Mouse (Mus musculus) hindbrain, embryonic 16.5 days (tissue): ENCODE data around the gene Fahd2a. TPM values are rescaled to one million over a fixed set of nuclear protein-coding genes. Genes with fewer than 3 reads are reported as not detected.
A peak's percentile ranks its signal among the peaks of the same experiment; 100 is the strongest.

Experiments used
- ATAC-seq: fragments of 200-750 bp; cut with Nextera tagmentation; 2 replicates; pipeline ENCODE4 v1.8.0; 2017; ENCODE audit warnings: moderate TSS enrichment, moderate library complexity
- H3K27ac ChIP-seq: fragments of 300-500 bp; sonication (generic); 2 replicates; pipeline ENCODE4 v1.5.1; 2014; ENCODE audit warnings: low read depth, mild to moderate bottlenecking, control low read depth, low read length, moderate library complexity
- H3K27me3 ChIP-seq: fragments of 300-500 bp; sonication (generic); replicated peaks from 2 replicates; pipeline ENCODE4 v1.6.1; 2014; ENCODE audit warnings: low read length; ENCODE audit not compliant: control insufficient read depth, insufficient read depth
- H3K36me3 ChIP-seq: fragments of 300-500 bp; sonication (generic); 2 replicates; pipeline ENCODE4 v1.6.1; 2014; ENCODE audit warnings: mild to moderate bottlenecking, low read length, moderate library complexity, mixed read lengths; ENCODE audit not compliant: control insufficient read depth, insufficient read depth
- H3K4me1 ChIP-seq: fragments of 300-500 bp; sonication (generic); 2 replicates; pipeline ENCODE4 v1.6.1; 2014; ENCODE audit warnings: low read depth, low read length; ENCODE audit not compliant: control insufficient read depth, insufficient read depth
- H3K4me2 ChIP-seq: fragments of 300-500 bp; sonication (generic); 2 replicates; pipeline ENCODE4 v1.6.1; 2014; ENCODE audit warnings: mild to moderate bottlenecking, low read length, control low read depth, moderate library complexity
- H3K4me3 ChIP-seq: fragments of 300-500 bp; sonication (generic); 2 replicates; pipeline ENCODE4 v1.5.1; 2014; ENCODE audit warnings: mild to moderate bottlenecking, low read length, control low read depth, moderate library complexity
- H3K9ac ChIP-seq: fragments of 300-500 bp; sonication (generic); 2 replicates; pipeline ENCODE4 v1.6.1; 2014; ENCODE audit warnings: low read depth, mild to moderate bottlenecking, control low read depth, low read length, moderate library complexity
- H3K9me3 ChIP-seq: fragments of 300-500 bp; sonication (generic); 2 replicates; pipeline ENCODE4 v1.6.1; 2014; ENCODE audit warnings: mild to moderate bottlenecking, low read length, moderate library complexity; ENCODE audit not compliant: control insufficient read depth
- WGBS: fragments of 180-500 bp; shearing (Covaris S2); extraction: QIAGEN DNeasy Blood & Tissue Kit; methylation state at CpG from one replicate; pipeline ENCODE4 v1.1.7; 2014; 5-methylcytosine and 5-hydroxymethylcytosine counted together
- polyA plus RNA-seq: library from polyadenylated mRNA; unstranded; fragments of >200 nt; fragmentation: Nextera tagmentation; extraction: Ambion mirVana; gene quantifications from 2 replicates; pipeline ENCODE4 v1.2.1, GENCODE M21; 2015

Gene Fahd2a
- polyA plus RNA-seq, 1 experiment from 2014 or later: 32.9 TPM

DNA sequence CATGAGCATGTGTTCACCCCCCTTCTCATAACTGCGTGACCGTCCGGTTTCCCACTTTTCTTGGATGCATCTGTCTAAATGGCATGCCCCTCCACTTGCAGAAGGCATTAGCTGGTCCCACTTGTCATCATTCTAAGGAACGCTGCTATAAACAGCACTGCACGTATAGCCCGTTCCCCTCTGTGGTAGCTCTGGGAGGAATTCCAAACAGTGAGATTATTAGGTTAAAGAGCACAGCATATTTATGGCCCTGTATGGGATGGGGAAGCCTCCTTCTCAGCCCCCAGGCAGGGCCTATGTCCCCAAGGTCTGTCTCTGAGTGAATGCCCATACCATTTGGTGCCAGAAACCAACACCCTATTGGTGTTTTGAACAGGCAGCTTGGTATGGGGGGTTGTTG, 33.2 kb downstream of the Fahd2a start:
- Histone ChIP-seq H3K4me3 (no peak overlapping the region), H3K27ac (no peak overlapping the region), H3K4me1 (no peaks in the 10 kb centered on the region), H3K9me3 (no peaks in the 10 kb centered on the region), H3K9ac (no peak overlapping the region), H3K27me3 (no peaks in the 10 kb centered on the region), H3K4me2 (no peak overlapping the region), H3K36me3 (no peaks in the 10 kb centered on the region)
- ATAC-seq: no peak
- WGBS: 81% methylated on average over 6 of the region's 6 CpGs

DNA sequence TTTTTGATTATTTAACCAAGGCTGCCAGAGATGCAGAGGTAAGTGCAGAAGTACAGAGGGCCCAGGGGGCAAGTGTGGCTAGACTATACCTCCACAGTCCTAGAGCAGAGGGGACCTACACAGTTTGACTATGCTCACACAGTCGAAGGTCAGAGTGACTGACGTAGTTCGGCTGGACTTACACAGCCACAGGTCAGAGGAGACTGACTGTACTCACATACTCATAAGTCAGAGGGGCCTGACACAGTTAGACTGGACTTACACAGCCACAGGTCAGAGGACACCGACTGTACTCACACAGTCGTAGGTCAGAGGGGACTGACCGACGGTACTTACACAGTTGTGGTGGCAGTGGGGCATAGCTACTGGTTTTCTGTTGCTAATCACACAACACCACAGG, 45.6 kb downstream of the Fahd2a start:
- Histone ChIP-seq H3K4me3 (no peak overlapping the region), H3K4me1 (no peaks in the 10 kb centered on the region; the same call in 1 of the 2 replicates), H3K4me2 (no peak overlapping the region), H3K9me3 (no peaks in the 10 kb centered on the region), H3K36me3 (no peaks in the 10 kb centered on the region), H3K9ac (no peak overlapping the region), H3K27me3 (no peaks in the 10 kb centered on the region), H3K27ac (no peak overlapping the region)
- no peak for ATAC-seq
- WGBS: 92% methylated on average over 7 of the region's 7 CpGs

GRCm38 (mm10) chr2:127394606-127395161, 49.7 kb downstream of the Fahd2a start:
- Histone ChIP-seq H3K36me3 (no peaks in the 10 kb centered on the region), H3K27ac (no peak overlapping the region), H3K9ac (no peak overlapping the region), H3K9me3 (no peaks in the 10 kb centered on the region), H3K4me1 (no peaks in the 10 kb centered on the region), H3K4me3 (no peak overlapping the region), H3K4me2 (no peak overlapping the region), H3K27me3 (no peaks in the 10 kb centered on the region)
- ATAC-seq: no peak
- WGBS: 84% methylated on average over 5 of the region's 5 CpGs

GRCm38 (mm10) chr2:127391323-127391722, 53.0 kb downstream of the Fahd2a start:
- Histone ChIP-seq H3K4me3 (no peak overlapping the region), H3K4me2 (no peak overlapping the region), H3K9me3 (no peaks in the 10 kb centered on the region), H3K27ac (no peak overlapping the region), H3K36me3 (no peaks in the 10 kb centered on the region), H3K27me3 (no peaks in the 10 kb centered on the region), H3K4me1 (no peaks in the 10 kb centered on the region), H3K9ac (no peak overlapping the region)
- ATAC-seq: no peak
- 76% methylated on average over 3 of the region's 3 CpGs for WGBS

DNA sequence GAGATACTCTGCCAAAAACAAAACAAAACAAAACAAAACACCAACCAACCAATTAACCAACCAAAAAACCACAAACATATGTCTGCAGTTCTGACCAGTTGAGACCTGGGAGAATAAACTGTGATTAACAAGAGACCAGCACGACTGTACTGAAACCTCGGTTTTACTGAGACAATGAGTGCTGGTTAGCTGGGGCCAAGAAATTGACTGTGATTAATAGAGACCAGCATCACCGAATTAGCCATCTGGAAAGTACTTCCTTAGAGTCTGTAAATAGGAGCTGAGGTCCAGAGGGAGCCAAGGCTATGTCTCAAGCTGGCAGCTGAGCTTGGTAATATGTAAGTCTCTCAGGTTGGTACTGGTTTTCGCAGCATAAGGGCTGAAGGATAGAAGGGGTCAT, 53.5 kb downstream of the Fahd2a start:
- H3K4me1 ChIP-seq: no peaks in the 10 kb centered on the region
- H3K27ac ChIP-seq: no peak overlapping the region
- 49% methylated on average over 4 of the region's 4 CpGs for WGBS
- no peak overlapping the region for H3K4me3 ChIP-seq
- 0 out of 2 replicates have a peak, but pooled peaks have one; percentile 27 for ATAC-seq
- no peak overlapping the region for H3K4me2 ChIP-seq
- H3K27me3 ChIP-seq: no peaks in the 10 kb centered on the region
- no peaks in the 10 kb centered on the region for H3K36me3 ChIP-seq
- H3K9ac ChIP-seq: no peak overlapping the region
- H3K9me3 ChIP-seq: no peaks in the 10 kb centered on the region

DNA sequence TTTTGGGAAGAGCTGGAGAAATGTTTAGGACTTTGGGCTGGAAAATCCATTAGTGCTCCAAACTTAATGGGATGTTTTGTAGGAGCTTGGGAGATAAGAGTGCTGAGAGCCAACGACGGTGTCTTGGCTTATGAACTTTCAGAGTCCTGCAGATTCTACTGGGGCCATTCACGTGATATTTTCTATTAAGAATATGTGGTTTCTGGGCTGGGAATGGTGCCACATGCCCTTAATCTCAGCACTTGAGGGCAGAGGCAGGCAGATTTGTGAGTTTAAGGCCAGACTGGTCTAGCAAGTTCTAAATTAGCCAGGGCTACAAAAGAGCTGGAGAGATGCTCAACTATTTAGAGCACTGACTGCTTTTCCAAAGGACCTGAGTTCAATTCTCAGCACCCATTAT, 54.0 kb downstream of the Fahd2a start:
- H3K9ac ChIP-seq: no peak overlapping the region
- no peak overlapping the region for H3K4me2 ChIP-seq
- 83% methylated on average over 3 of the region's 3 CpGs for WGBS
- H3K9me3 ChIP-seq: no peaks in the 10 kb centered on the region
- H3K4me1 ChIP-seq: no peaks in the 10 kb centered on the region
- ATAC-seq: no peak
- no peaks in the 10 kb centered on the region for H3K36me3 ChIP-seq
- no peak overlapping the region for H3K27ac ChIP-seq
- no peak overlapping the region for H3K4me3 ChIP-seq
- no peaks in the 10 kb centered on the region for H3K27me3 ChIP-seq

GRCm38 (mm10) chr2:127387521-127387920, 56.8 kb downstream of the Fahd2a start:
- no peak for ATAC-seq
- 81% methylated on average over 2 of the region's 2 CpGs for WGBS

More at GRCm38 (mm10) chr2:127387521-127387920, 56.8 kb downstream of the Fahd2a start:
- H3K27me3 ChIP-seq: no peaks in the 10 kb centered on the region
- H3K36me3 ChIP-seq: no peaks in the 10 kb centered on the region
- H3K27ac ChIP-seq: no peak overlapping the region
- H3K4me1 ChIP-seq: no peaks in the 10 kb centered on the region
- H3K4me2 ChIP-seq: no peak overlapping the region
- H3K4me3 ChIP-seq: no peak overlapping the region
- H3K9me3 ChIP-seq: no peaks in the 10 kb centered on the region
- no peak overlapping the region for H3K9ac ChIP-seq

Other genes starting within 250 kb of the Fahd2a start
- 0.88 and 0.96 TPM in 2 replicates for gene 1810024B03Rik, start 236.3 kb downstream of the Fahd2a start, polyA plus RNA-seq
- 40.1 and 51.3 TPM in 2 replicates for gene Snrnp200, start 236.2 kb downstream of the Fahd2a start, polyA plus RNA-seq
- gene Ciao1, start 196.7 kb downstream of the Fahd2a start, polyA plus RNA-seq: 59.0 and 61.6 TPM in 2 replicates
- 58.7 and 61.1 TPM in 2 replicates for gene Tmem127, start 196.7 kb downstream of the Fahd2a start, polyA plus RNA-seq
- 85.9 and 91.6 TPM in 2 replicates for gene Stard7, start 174.3 kb downstream of the Fahd2a start, polyA plus RNA-seq
- gene Dusp2, start 108.4 kb downstream of the Fahd2a start, polyA plus RNA-seq: 14.9 and 17.1 TPM in 2 replicates
- gene Astl, start 105.9 kb downstream of the Fahd2a start, polyA plus RNA-seq: not detected in 2 replicates
- gene Adra2b, start 81.4 kb downstream of the Fahd2a start, polyA plus RNA-seq: 0.72 and 0.90 TPM in 2 replicates
- gene Gpat2, start 19.4 kb downstream of the Fahd2a start, polyA plus RNA-seq: 0.25 and 0.28 TPM in 2 replicates
- gene Kcnip3, start 77.5 kb upstream of the Fahd2a start, polyA plus RNA-seq: 15.4 and 20.0 TPM in 2 replicates
- gene Prom2, start 96.9 kb upstream of the Fahd2a start, polyA plus RNA-seq: 0.05 and 0.06 TPM in 2 replicates
- 6.3 and 6.4 TPM in 2 replicates for gene Zfp661, start 142.5 kb upstream of the Fahd2a start, polyA plus RNA-seq
- 126 and 133 TPM in 2 replicates for gene Mrps5, start 142.7 kb upstream of the Fahd2a start, polyA plus RNA-seq
- gene Mal, start 212.1 kb upstream of the Fahd2a start, polyA plus RNA-seq: 3.7 and 3.8 TPM in 2 replicates